Mouse (Mus musculus): ENCODE results near the gene Znhit3.

Znhit3 gene

DNA sequence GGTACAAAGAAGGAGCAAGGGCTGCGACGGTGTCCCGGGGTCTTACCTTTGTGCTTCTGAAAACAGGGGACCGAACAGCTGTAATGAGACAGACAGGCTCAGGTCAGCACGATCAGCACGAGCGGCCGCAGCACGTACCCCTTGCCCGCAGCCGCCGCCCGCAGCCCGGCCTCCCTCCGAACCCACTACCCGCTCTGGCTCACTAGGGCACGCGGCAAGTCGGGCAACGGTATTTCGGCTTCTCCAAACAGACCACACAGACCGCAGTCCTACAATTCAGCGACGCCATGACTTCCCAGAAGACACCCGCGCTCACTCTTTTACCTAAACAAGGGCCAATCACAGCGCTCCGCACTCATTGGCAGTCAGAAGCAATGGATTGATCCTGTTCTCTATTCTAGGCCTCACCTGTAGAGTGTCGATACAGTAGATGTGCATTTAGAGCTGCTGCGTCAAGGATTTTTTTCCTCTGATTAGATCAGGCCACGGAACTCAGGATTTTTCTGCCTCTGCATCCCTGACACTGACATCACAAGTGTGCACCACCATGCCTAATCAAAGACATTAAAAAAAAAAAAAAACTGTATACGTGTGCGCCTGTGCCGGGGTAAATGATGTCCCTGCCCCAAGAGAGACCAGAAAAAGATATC is at the start of gene Znhit3:
Gene Znhit3, minus strand, starts transcription at position 314 of the 650 bp plus-strand sequence.
- peak; percentile 99 for DNase-seq

DNA sequence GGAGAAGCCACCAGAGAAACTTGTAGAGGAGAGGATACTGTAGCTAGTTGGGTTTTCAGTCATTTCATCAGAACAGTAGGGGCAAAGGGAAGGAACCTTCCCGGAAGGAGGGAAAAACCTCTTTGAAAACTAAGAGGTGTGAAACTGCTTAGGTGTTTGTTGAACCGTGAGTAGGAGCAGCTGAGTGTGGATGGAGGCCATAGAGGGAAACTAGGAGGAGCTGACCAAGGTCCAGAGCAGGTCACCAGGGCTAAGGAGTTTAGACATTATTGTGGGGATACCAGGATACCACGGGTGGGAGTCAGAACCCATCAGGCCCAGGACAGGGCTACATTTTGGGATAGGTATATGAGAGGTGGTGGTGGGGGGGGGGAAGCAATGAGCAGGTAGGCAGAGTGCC is 47.4 kb upstream of the Znhit3 start:
- no peak for DNase-seq

DNA sequence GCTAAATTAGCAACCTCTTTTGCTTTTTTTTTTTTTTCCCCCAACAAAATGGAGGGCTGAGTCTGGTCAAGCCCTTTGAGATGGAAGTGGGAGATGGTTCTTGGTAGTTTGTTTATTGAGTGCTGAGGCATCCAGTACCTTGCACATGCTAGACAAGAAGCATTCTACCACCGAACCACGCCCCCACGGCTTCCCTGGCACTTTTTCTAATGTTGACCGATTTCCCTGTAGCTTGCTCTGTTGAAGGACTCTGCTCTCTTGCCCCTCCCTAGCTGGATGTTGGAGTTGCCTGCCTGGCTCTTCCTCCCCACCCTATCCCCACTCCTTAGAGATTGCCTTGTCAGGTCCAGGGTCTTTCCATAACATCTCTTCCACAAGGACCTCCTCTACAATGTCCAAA is 46.4 kb upstream of the Znhit3 start:
- no peak for DNase-seq

DNA sequence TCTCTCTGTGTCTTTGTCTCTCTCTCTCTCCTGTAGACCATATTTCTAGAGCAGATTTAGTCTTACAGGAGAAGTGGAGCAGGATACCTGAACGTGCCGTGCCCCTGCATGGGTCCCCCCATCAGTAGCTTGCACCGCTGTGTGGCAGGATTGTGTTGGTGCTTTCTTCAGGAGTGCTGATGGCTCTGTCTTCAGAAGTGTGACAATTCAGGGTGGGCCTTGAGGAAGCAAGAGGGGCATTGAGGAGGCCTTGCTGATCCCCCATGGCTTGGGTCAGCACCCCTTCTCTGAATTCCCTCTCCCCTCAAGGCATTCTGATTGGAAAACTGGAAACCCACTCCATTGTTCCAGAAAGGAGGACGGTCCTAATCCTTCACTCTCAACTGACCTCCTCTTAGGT is 45.4 kb upstream of the Znhit3 start:
- DNase-seq = peak; percentile 83

DNA sequence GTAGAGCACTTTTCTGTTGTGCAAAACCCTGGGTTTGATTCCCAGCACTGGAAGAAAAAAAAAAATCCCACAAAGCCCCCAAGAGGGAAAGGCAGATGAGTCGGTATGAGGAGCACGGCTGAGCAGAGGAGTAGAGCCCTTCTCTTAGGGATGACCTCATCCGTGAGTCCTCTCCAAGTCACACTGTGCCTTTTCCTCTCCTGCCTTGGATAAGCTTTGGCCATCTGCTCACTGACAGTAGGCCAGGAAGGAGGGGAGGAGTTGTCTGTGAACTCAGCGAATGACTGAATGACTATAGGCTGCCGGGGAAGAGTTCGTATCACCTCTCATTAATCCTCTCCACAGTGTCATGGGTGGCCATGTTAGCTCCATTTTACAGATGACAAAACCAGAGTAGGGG is 44.6 kb upstream of the Znhit3 start:
- DNase-seq = peak; percentile 93

DNA sequence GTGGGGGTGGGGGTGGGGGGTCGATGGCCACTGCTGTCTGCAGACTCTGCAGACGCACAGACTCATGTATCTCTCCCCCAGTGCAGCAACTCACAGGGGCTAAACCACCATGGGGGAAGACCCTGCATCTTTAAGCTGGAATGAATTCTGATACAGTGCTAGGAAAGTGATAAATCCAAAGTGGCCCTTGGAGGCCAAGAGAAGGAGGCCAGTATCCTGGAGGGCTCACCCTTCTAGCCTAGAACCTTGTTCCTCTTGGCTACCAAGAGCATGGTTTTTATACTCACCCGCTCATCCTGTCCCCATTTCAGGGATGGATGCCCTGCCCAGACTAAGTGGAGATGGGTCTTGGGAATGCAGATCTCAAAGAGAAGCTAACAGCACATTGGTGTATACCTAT is 44.1 kb upstream of the Znhit3 start:
- DNase-seq = no peak

DNA sequence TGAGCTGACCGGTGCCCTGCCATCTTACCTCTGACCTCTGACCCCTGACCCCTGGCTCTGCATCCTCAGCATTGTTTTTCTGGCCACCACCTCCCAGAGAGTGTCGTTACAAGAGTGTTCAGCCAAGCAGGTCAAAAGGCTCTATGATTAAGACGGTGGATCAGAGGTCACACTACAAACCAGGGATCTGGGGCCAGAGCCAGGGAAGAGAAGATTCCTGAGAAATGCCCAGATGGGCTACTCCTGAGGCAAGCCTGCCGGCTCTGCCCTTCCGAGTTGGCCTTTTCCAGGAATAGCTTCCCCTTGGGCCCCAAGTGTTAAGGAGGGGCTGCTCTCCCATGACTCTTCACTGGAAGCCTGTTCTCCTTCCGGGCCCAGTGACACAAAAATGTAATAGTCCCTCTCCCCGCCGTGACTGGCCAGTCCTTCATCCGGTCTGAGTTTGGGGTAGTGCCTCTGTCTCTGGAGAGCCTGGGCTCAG is 43.6 kb upstream of the Znhit3 start:
- peak; percentile 98 for DNase-seq

DNA sequence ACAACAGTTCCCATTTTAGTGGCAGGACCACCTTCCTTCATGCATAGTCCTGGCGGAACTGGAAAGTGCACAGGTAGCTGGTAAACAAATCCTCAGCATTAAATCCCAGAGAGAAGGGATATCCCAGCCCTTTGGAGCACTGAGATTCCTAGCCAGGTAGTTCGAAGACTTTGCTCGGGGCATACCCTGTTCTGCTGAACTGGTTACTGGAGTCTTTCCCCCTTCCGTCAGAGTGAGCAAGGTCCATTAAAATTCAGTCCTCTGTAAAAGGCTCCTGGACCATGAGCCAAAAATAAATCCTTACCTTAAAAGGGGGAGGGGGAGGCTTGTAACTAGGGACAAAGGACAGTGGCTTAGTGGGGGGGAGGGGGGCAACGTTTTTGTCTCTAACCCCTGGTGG is 43.0 kb upstream of the Znhit3 start:
- no peak for DNase-seq

DNA sequence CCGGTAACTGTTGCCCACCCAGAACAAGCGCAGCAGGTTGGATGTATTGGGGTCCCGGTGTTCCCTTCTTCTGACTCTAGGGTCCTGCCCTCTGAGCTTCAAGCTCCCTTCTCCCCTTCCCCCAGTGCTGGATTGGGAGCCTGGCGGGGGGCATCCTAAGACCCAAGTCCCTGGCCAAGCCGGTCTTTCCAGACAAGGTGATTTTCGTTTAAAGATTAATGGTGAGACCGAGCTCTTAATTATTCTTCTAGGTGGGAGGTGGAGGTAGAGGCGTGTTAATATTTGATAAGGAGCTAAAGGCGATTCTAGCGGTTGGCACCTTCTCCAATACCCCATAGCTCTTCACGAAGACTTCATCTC is 42.1 kb upstream of the Znhit3 start:
- no peak for DNase-seq

DNA sequence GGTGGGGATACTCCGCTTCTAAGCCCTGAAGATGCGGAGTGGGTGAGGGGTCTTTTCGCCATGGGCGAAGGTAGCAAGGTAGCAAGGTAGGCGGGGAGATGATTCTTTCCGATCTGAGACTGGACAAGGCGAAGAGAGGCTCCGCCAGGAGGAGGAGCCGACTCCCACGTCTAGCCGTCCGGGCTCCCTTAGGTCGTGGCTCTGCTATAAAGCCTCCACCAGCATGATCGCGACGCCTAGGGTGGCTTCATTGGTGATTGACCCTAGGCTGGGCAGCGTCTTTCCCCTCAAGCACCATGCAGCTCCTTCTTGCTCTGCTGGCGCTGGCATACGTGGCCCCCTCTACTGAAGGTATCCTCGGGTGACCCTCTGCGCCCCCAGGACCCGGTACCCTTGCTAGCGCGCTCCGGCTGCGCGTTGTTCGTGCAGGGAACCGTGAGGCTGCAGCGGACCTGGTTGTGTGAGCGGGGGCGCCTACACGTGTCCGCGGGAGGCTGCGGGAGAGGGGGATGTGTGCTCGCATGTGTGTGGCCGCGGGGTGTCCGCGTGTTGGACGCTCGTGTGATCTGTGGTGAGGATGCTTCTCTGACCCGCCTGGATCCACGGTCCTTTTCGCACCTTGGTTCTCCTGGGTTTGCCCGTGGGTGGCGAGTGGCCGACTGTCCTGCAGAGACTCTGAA is 41.6 kb upstream of the Znhit3 start, which contains the start of gene Car4:
Gene Car4, plus strand, starts transcription at position 196 of the 680 bp plus-strand sequence.
- peak; percentile 94 for DNase-seq

DNA sequence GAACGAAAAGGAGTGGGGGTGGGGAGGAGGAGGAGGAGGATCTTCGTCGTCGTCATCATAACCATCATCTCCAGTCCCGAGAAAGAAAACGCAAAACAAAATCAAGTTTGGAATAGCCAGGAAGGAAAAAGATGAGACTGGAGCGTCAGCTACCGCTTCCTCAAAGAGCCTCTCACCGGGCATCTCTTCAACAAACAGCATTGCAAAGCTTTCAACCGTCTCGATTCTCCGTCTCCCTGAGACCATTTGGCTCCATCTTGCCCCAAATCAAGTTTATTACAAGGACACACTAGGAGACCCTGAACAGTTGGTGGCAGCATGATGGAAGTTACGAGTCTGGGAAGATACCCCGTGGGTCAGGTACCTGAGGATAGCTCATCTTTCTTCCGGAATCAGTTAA is 41.0 kb upstream of the Znhit3 start:
- peak; percentile 78 for DNase-seq

DNA sequence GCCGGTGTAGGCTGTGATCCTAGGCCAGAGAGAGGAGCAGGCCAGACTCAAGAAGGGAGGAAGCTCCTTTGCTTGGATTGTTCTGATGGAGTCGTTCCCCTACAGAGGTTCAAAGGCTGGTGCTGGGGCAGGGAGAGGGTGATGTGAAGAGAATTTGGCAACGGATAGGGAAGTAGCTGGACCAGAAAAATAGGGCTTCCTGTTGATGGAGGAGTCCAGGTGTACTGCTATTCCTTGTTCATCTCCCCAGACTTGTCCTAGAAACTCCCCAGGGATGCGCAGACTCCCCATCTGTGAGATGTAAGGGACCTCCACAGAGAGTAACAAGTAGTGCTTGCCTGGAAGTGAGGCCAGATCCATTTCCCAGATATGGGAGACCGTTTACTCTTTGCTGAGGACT is 40.2 kb upstream of the Znhit3 start:
- no peak for DNase-seq

DNA sequence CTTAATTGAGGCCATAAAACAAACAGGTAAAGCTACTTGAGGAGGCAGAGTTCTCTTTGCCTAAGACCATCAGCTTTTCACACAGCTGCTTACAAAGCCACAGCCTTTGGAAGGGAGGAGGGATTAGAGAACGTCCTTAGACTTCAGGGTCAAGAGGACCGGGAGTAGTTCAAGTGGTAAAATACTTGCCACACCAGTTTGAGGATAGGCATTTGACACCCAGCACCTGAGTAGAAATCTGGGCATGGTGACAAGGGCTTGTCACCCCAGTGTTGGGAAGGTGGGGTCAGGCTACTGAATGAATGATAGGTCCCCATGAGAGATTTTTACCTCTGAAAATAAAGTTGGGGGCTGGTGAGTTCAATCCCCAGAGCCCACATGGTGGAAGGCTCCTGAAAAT is 36.4 kb upstream of the Znhit3 start:
- peak; percentile 73 for DNase-seq

DNA sequence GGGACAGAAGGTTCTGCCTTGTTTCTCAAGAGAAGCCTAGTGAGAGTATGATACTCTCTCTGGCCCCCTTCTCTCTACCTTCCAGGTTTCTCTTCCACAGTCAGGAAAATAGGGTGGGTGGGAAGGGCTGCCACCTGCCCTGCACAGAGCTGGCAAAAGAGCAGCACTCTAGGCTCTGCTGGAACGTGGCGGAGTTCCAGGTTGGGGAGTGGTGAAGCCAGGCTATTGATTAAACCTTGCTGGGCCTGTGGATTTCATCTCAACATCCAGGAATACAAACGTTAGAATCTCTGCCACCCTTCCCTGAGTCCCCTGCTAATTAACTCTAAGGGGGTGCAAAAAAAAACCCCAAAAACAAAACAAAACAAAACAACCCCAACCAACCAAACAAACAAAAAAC is 32.4 kb upstream of the Znhit3 start:
- DNase-seq = no peak

DNA sequence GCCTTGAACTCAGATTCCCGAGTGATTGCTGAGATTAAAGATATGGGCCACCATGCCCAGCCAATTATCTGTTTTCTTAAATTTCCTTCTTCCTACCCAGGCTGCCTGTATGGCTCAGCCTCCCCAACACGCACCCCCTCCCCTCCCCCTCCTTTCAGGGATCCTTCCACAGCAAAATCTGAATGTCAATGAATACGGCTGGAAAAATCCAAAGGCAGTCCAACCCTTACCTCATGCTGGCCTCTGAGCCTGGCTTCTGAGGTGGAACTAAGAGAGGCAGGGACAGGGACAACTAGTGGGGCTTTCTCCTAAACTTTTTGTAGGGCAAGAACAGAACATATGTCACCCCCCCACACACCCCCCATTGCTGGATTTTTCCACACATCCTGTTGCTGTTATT is 31.9 kb upstream of the Znhit3 start:
- no peak for DNase-seq

DNA sequence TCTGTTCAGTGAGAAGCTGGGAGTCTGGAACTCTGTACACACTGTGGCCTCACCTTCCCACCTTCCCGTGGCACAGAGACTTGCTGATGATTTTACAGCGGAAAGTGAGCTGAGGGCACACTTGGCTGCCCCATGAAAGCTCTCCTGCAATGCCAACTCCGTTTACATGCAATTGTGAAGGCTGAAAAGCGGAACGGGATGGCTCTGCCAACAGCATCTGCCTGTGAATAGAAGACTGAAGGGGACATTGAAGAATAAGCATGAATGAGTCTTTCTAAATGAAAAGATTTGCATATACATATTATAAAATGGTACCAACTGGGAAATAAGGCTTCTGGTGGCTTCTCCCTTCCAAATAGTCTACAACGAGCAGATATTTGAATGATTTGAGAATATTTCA is 31.0 kb upstream of the Znhit3 start:
- DNase-seq = no peak

DNA sequence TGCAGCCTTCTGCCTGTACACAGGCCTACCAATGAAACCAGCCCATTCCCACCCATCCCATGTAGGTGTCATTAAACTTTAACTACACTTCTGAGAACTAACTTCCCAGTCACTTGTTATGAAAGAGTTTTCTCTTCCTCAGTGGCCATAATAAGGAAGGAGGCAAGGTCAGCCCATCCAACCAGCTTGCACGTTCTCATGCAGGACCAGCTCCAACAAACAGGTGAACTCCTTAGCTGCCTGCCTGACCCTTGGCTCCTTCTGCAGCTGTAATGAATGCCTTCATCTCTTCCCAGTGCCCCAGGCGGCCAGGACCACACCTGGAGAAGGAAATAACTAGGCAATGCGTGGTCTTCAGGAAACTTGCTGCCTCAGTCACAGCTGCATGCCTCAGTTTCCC is 29.7 kb upstream of the Znhit3 start:
- DNase-seq = no peak

DNA sequence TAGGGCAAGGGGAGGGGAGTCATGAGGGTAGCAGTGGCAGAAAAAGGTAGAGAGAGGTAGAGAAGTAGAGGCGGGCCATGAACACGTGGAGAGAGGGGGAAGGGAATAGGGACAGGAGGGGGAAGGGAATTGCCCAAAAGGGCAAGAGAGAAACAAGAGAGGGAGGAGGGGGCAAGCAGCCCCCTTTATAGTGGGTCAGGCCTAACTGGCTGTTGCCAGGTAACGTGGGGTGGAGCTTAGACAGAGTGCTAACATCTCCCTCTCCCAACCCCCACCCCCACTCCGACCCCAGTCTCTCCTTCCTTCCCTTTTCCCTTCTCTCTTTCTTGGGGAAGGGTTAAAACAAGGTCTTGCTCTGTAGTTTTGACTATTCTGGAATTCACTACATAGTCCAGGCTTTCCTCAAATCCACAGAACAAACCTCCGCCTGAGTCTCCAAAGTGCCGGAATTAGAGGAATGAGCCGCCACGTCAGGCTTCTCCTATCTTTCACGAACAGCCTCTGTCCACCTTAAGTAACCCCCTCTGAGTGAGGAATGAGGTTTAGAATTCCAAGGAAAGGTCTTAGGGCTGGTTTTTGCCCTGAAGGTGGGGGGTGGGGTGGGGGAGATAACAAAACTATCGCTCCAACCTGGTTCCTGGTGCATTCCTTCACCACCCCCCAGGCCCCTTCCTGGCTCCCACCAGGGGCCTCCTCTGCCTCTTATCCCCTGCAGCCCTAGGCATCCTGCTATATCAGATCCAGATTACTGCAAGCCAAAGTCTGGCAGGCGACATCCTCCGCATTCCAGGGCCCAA is 28.7 kb upstream of the Znhit3 start:
- DNase-seq = no peak

DNA sequence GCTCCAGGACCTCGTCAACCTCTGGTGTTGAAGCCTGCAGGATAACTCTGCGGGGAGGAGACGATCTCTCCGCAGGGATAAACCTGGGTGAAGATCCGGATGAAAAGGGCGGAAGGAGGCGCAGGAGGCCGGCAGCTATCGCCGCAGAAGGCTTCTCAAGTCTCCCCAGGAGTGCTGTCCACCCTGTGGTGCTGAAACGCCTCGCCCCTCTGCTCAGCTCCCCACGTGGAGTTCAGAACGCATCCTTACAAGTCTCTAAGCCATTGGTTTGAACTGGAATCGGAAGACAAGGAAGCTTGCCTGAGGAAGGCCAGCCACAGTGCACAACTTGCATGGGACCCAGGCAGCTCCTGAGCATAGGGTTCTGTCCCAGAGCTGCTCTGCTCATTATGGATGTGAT is 27.8 kb upstream of the Znhit3 start:
- DNase-seq = peak; percentile 85

DNA sequence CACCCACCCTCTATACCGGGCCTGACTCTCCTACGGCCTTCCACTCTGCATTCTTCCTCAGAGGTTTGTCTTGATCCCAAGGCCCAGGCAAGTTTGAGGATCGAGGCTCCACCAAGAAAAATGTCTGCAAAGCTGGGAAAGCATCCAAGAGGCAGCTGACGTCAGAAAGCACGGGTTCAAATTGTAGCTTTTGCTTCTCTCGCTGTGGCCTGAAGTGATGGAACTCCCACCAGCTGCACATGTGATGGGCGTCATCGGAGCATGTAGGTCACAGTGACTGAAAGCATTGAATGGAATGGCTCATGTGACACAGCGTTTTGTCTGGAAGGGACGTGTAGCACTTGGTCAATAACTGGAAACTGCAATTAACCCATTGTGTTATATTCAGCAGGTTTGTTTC is 24.0 kb upstream of the Znhit3 start:
- no peak for DNase-seq

DNA sequence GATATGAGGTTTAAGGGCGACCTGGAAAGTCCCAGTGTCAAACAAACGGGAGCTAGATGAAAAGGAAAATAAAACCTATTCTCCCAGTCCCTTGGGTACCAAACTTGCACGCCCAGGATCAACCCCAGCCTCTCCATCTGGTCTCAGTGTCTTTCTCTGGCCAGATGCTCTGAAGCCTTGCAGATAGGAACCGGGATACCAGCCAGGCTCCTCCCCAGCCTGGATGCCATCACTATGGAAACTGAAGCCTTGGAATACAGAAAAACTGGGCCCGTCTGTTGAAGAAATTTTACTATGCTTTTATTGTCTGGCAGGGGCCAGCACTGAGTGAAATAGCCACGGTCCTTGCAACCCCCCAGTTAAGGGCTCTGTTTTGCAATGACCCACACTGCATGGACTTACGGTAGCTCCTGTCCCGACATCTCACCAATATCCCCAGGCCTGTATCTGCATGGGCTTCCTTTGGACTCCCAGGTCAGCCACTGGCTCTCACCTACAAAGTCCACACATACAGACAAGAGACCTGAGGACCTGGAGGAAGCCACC is 23.4 kb upstream of the Znhit3 start:
- peak; percentile 95 for DNase-seq

DNA sequence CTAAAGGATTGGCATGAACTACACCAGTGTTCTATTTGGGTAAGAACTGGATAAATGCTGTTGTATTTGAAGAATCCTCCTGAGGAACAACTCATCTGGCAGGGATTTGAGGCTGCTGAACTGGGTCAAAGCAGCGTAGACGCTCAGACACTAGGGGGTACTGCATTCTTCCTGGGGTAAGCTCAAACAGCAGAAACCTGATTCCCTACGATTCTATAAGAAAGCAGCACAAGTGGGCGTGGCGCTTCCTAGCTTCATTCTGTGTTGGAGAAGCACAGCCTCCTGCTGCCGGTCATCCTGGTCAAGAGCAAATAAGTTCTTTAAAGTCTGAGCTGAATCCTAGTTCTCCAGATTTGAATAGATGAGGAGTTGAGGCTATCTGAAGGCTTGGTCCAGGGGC is 16.1 kb upstream of the Znhit3 start:
- no peak for DNase-seq

DNA sequence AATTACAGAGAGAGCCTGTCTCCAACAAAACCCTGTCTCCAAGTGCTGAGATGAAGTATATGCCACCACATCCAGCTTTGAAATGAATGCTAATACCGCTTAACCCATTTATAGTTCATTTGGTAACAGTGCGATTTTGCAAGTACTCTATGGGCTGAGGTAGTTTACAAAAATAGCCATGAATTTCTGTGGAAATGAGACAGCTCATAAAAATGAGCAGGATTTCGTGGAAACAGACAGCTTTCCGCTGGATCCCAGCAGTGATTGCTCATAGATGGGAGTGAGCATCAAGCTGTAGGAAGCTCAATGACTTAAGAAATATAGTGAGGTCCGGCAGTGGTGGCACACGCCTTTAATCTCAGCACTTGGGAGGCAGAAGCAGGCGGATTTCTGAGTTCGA is 4.8 kb upstream of the Znhit3 start:
- no peak for DNase-seq

DNA sequence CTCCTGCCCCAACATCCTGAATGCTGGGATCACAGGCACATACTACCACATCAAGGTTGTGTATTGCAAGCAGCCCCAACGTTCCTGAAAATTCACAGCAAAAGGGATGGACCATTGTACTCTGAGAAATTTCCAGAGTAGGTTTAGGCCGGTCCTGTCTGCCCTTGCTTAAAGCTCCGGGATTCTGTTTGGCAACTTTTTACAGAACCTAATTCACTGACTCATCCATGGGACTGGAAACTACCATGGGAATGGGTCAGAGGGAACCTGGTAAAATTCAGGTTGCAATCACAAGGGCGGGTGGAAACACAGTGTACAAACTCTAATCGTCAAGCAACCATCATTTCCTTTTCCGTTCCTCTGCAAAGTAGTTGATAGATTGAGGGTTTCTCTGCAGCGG is 3.8 kb upstream of the Znhit3 start:
- peak; percentile 66 for DNase-seq
